Mouse (Mus musculus): ENCODE measurements around the gene Gm17783. TPM values are rescaled to one million over a fixed set of nuclear protein-coding genes. Genes with fewer than 3 reads are reported as not detected.
"Not testable (repeated sequence)": the region's sequence is repeated elsewhere in the genome, so short reads cannot be mapped to it uniquely, and the experiment has no call there.

The Gm17783 gene
- total and polyA plus RNA-seq, 3 experiments = not detected

DNA sequence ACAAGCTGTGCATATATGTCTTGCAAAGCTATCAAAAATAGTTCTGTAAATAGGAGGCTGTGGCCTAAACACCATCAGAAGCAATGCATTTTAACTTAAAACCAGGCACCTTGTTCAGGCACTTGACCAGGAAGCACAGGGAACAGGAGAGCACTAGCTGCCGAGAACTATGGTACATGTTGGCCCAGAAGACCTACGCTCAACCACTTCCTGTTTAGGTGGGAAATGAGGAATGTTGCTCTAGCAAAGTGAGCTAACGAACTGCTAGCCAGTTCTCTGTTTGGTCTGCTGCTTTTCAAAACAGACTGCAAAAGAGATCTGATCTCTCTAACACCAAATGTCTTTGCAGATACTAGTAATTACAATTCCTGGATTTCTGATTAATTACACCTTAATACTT, 12.5 kb upstream of the Gm17783 start:
- no peak for TF ChIP-seq NELFE (IDR thresholded peaks at IDR 0.05; ENCODE audit: low read depth, low read length)
- TF ChIP-seq MEF2A (IDR thresholded peaks at IDR 0.05; ENCODE audit: borderline replicate concordance, low read depth, low read length) = no peak
- TF ChIP-seq ELF1 (IDR thresholded peaks at IDR 0.05; ENCODE audit: low read depth, low read length) = 0 out of 2 replicates have a peak, but pooled peaks have one; percentile 15
- TF ChIP-seq JUND (conservative IDR thresholded peaks at IDR 0.05; ENCODE audit: low read depth, low read length) = no peak
- no peak for TF ChIP-seq ZKSCAN1 (IDR thresholded peaks at IDR 0.05; ENCODE audit: borderline replicate concordance, low read depth, low read length)
- DNase-seq (ENCODE audit: extremely low read depth) = no peak
- no peak overlapping the region for H3K4me3 ChIP-seq (replicated peaks in 1 of 3; ENCODE audit: low read depth in 2 of 3, low read length in 2 of 3, poor library complexity in 1 of 3)
- H3K27me3 ChIP-seq (replicated peaks) = no peaks in the 10 kb centered on the region
- no peaks in the 10 kb centered on the region for H3K36me3 ChIP-seq (replicated peaks in 1 of 2; ENCODE audit: control insufficient read depth in 1 of 2, insufficient read depth in 1 of 2, low read length in 1 of 2)
- no peak overlapping the region for H3K4me2 ChIP-seq (ENCODE audit: insufficient read depth, low read depth, poor library complexity, severe bottlenecking)
- no peaks in the 10 kb centered on the region for H3K9me3 ChIP-seq (replicated peaks; ENCODE audit: low read length)
- no peak overlapping the region for H3K9ac ChIP-seq (ENCODE audit: insufficient read depth, low read depth)
- in situ Hi-C loops (cut with MboI; ENCODE audit: low pct_ligation_motif_present, low pct_unique_long_range_greater_than_20kb, low sequenced_read_pairs) (no loop called here), dilution Hi-C loops (cut with MboI; ENCODE audit: extremely low pct_ligation_motif_present, extremely low pct_unique_long_range_greater_than_20kb, low sequenced_read_pairs) (no loop called here)
- H3K27ac ChIP-seq (ENCODE audit: insufficient read depth, low read depth) = no peak overlapping the region
- peaks cover 3 to 9% of the 10 kb centered on the region in 2 experiments; a peak in 2 of 4 replicates for H3K4me1 ChIP-seq (ENCODE audit: control insufficient read depth in 1 of 2, insufficient read depth in 2 of 2)
- no peaks in the 10 kb centered on the region for H3K79me2 ChIP-seq (replicated peaks; ENCODE audit: control insufficient read depth, extremely low read depth, insufficient read depth, poor library complexity, severe bottlenecking)

GRCm38 (mm10) chr16:45542108-45542507, 10.3 kb upstream of the Gm17783 start:
- Histone ChIP-seq H3K9ac (ENCODE audit: insufficient read depth, low read depth) (no peak overlapping the region), H3K4me3 (replicated peaks in 1 of 3; ENCODE audit: low read depth in 2 of 3, low read length in 2 of 3, poor library complexity in 1 of 3) (no peak overlapping the region), H3K36me3 (replicated peaks in 1 of 2; ENCODE audit: control insufficient read depth in 1 of 2, insufficient read depth in 1 of 2, low read length in 1 of 2) (no peaks in the 10 kb centered on the region), H3K9me3 (replicated peaks; ENCODE audit: low read length) (no peaks in the 10 kb centered on the region), H3K27ac (ENCODE audit: insufficient read depth, low read depth) (no peak overlapping the region), H3K4me1 (ENCODE audit: control insufficient read depth in 1 of 2, insufficient read depth in 2 of 2) (peaks cover 0 to 3% of the 10 kb centered on the region in 2 experiments; a peak in 1 of 4 replicates), H3K4me2 (ENCODE audit: insufficient read depth, low read depth, poor library complexity, severe bottlenecking) (no peak overlapping the region), H3K27me3 (replicated peaks) (no peaks in the 10 kb centered on the region), H3K79me2 (replicated peaks; ENCODE audit: control insufficient read depth, extremely low read depth, insufficient read depth, poor library complexity, severe bottlenecking) (no peaks in the 10 kb centered on the region)
- in situ Hi-C loops (cut with MboI; ENCODE audit: low pct_ligation_motif_present, low pct_unique_long_range_greater_than_20kb, low sequenced_read_pairs) (no loop called here), dilution Hi-C loops (cut with MboI; ENCODE audit: extremely low pct_ligation_motif_present, extremely low pct_unique_long_range_greater_than_20kb, low sequenced_read_pairs) (no loop called here)
- no peak for DNase-seq (ENCODE audit: extremely low read depth)
- TF ChIP-seq KAT2A (IDR thresholded peaks at IDR 0.05; ENCODE audit: insufficient replicate concordance, low read length) = no peak
- no peak for TF ChIP-seq MEF2A (IDR thresholded peaks at IDR 0.05; ENCODE audit: borderline replicate concordance, low read depth, low read length)
- no peak for TF ChIP-seq JUND (conservative IDR thresholded peaks at IDR 0.05; ENCODE audit: low read depth, low read length)
- no peak for TF ChIP-seq NRF1 (IDR thresholded peaks at IDR 0.05; ENCODE audit: low read depth, low read length)
- TF ChIP-seq SMC3 (IDR thresholded peaks at IDR 0.05; ENCODE audit: low read depth, low read length) = no peak
- no peak for TF ChIP-seq HCFC1 (IDR thresholded peaks at IDR 0.05; ENCODE audit: low read depth, low read length)
- no peak for TF ChIP-seq ZC3H11A (IDR thresholded peaks at IDR 0.05; ENCODE audit: low read depth, low read length)
- TF ChIP-seq ZKSCAN1 (IDR thresholded peaks at IDR 0.05; ENCODE audit: borderline replicate concordance, low read depth, low read length) = no peak
- TF ChIP-seq MAFK (IDR thresholded peaks at IDR 0.05; ENCODE audit: insufficient replicate concordance, low read length) = no peak
- no peak for TF ChIP-seq RAD21 (IDR thresholded peaks at IDR 0.05; ENCODE audit: low read depth, low read length)
- no peak for TF ChIP-seq MXI1 (IDR thresholded peaks at IDR 0.05; ENCODE audit: low read depth, low read length)
- no peak for TF ChIP-seq USF2 (conservative IDR thresholded peaks at IDR 0.05; ENCODE audit: low read depth, low read length)
- TF ChIP-seq IRF4 (IDR thresholded peaks at IDR 0.05; ENCODE audit: low read depth, low read length) = no peak
- TF ChIP-seq CHD2 (IDR thresholded peaks at IDR 0.05; ENCODE audit: low read length) = no peak
- no peak for TF ChIP-seq TCF12 (IDR thresholded peaks at IDR 0.05; ENCODE audit: low read depth, low read length)
- TF ChIP-seq NELFE (IDR thresholded peaks at IDR 0.05; ENCODE audit: low read depth, low read length) = no peak

DNA sequence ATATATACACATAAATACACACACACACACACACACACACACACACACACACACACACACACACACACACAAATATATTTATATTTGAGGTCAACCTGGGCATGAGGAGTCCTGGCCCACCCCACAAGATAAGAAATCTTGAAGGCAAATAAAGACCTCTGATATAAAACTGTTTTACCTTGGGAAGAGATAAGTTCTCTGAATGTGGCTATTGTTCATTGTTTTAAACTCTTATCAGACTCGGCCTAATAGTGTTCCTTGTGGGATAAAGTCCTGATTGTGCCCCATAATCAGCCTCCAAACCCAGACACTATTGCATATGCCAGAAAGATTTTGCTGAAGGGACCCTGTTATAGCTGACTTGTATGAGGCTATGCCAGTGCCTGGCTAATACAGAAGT, 6.5 kb upstream of the Gm17783 start:
- H3K9ac ChIP-seq (ENCODE audit: insufficient read depth, low read depth); H3K4me1 ChIP-seq (ENCODE audit: control insufficient read depth in 1 of 2, insufficient read depth in 2 of 2); H3K9me3 ChIP-seq (replicated peaks; ENCODE audit: low read length); DNase-seq (ENCODE audit: extremely low read depth); H3K27ac ChIP-seq (ENCODE audit: insufficient read depth, low read depth); H3K4me3 ChIP-seq (replicated peaks in 1 of 3; ENCODE audit: low read depth in 2 of 3, low read length in 2 of 3, poor library complexity in 1 of 3); H3K79me2 ChIP-seq (replicated peaks; ENCODE audit: control insufficient read depth, extremely low read depth, insufficient read depth, poor library complexity, severe bottlenecking); H3K36me3 ChIP-seq (replicated peaks in 1 of 2; ENCODE audit: control insufficient read depth in 1 of 2, insufficient read depth in 1 of 2, low read length in 1 of 2); H3K4me2 ChIP-seq (ENCODE audit: insufficient read depth, low read depth, poor library complexity, severe bottlenecking); in situ Hi-C loops (cut with MboI; ENCODE audit: low pct_ligation_motif_present, low pct_unique_long_range_greater_than_20kb, low sequenced_read_pairs); dilution Hi-C loops (cut with MboI; ENCODE audit: extremely low pct_ligation_motif_present, extremely low pct_unique_long_range_greater_than_20kb, low sequenced_read_pairs); H3K27me3 ChIP-seq (replicated peaks): not testable (repeated sequence)

Measured in CH12.LX (cell line).